18 mouse cellular contexts compared by ENCODE assay signal in genomic region chr1:135771573-135771970, GRCm38 (mm10). TPM values are rescaled to one million over a fixed set of nuclear protein-coding genes. Genes with fewer than 3 reads are reported as not detected.
A peak's percentile ranks its signal among the peaks of the same experiment; 100 is the strongest.
DNase-seq lines count a peak whose midpoint lies in the region; ATAC-seq and TF ChIP-seq lines count a peak whose summit lies in the region.
"Had no signal": no experiment of that assay in that cellular context is flagged by ENCODE, and none has a peak within 500 bp of the region (broad histone marks: within the 10 kb centered on the region; RNA-seq: fewer than 3 reads in every experiment).

No protein-coding gene starts in this region.

- no peak overlapping the region for H3K9ac ChIP-seq in heart, embryonic 15.5 days
- no peak overlapping the region for H3K9ac ChIP-seq in stomach, postnatal 0 days (ENCODE audit: low read length)
- H3K9ac ChIP-seq: liver, embryonic 15.5 days; midbrain, embryonic 12.5 days had no signal

- no peak for DNase-seq in heart, postnatal 4 days
- DNase-seq in ZHBTc4 (ENCODE audit: low read depth, low spot score): peak; percentile 62
- DNase-seq in stomach, postnatal 0 days (ENCODE audit: low spot score): no peak
- DNase-seq in layer of hippocampus, postnatal 10 days (ENCODE audit: low spot score in 2 of 2): no peak
- no peak for DNase-seq in urinary bladder, postnatal 36 days (ENCODE audit: low spot score in 2 of 2)
- DNase-seq: cerebellum, adult 8-10 months; thymus, adult 2 months had no signal

- no peak overlapping the region for H3K4me3 ChIP-seq in heart, embryonic 15.5 days
- peak overlapping the region; percentile 59 for H3K4me3 ChIP-seq in megakaryocyte, embryonic 14.5 days (replicated peaks)
- H3K4me3 ChIP-seq in stomach, postnatal 0 days (ENCODE audit: low read depth, low read length): no peak overlapping the region
- H3K4me3 ChIP-seq: erythroblast, embryonic 14.5 days; layer of hippocampus, adult 2 months; left cerebral cortex, adult 2 months; limb, embryonic 12.5 days; liver, embryonic 15.5 days; midbrain, embryonic 12.5 days had no signal

- H3K36me3 ChIP-seq in heart, embryonic 15.5 days: peaks cover 15% of the 10 kb centered on the region; the same call in 1 of the 2 replicates
- H3K36me3 ChIP-seq in megakaryocyte, embryonic 14.5 days (replicated peaks; ENCODE audit: low read length): peaks cover 45% of the 10 kb centered on the region
- peaks cover 6% of the 10 kb centered on the region; the same call in 1 of the 2 replicates for H3K36me3 ChIP-seq in stomach, postnatal 0 days (ENCODE audit: control insufficient read depth, insufficient read depth, low read length)
- H3K36me3 ChIP-seq: liver, embryonic 15.5 days had no signal

- 66% methylated on average over 8 of the region's 8 CpGs for whole genome bisulfite sequencing in heart, embryonic 15.5 days
- 54% methylated on average over 8 of the region's 8 CpGs for WGBS in stomach, postnatal 0 days

- no peaks in the 10 kb centered on the region for H3K27me3 ChIP-seq in heart, embryonic 15.5 days
- peaks cover 8% of the 10 kb centered on the region for H3K27me3 ChIP-seq in megakaryocyte, embryonic 14.5 days (replicated peaks)
- no peaks in the 10 kb centered on the region for H3K27me3 ChIP-seq in stomach, postnatal 0 days (ENCODE audit: control insufficient read depth, insufficient read depth, low read length)
- H3K27me3 ChIP-seq: limb, embryonic 12.5 days had no signal

- ATAC-seq in heart, embryonic 15.5 days (replicated peaks; ENCODE audit: insufficient number of reproducible peaks, insufficient read depth, low FRiP score, low read depth): no peak
- no peak for ATAC-seq in megakaryocyte, adult 5-6 weeks (ENCODE audit: poor library complexity, severe bottlenecking)
- ATAC-seq in stomach, postnatal 0 days (ENCODE audit: low FRiP score, low TSS enrichment): no peak
- ATAC-seq: forebrain, embryonic 16.5 days had no signal

- H3K4me1 ChIP-seq in heart, embryonic 15.5 days (replicated peaks): peaks cover 56% of the 10 kb centered on the region
- peaks cover 87% of the 10 kb centered on the region for H3K4me1 ChIP-seq in megakaryocyte, embryonic 14.5 days
- H3K4me1 ChIP-seq in stomach, postnatal 0 days (replicated peaks; ENCODE audit: control insufficient read depth, insufficient read depth): peaks cover 2% of the 10 kb centered on the region

- TF ChIP-seq CTCF in stomach, postnatal 0 days (IDR thresholded peaks at IDR 0.05; ENCODE audit: low read depth): no peak

- H3K4me2 ChIP-seq in heart, embryonic 15.5 days: no peak overlapping the region
- H3K4me2 ChIP-seq in stomach, postnatal 0 days (replicated peaks; ENCODE audit: low read depth): no peak overlapping the region
- H3K4me2 ChIP-seq: limb, embryonic 12.5 days; liver, embryonic 15.5 days; midbrain, embryonic 12.5 days had no signal

- no peaks in the 10 kb centered on the region for H3K9me3 ChIP-seq in heart, embryonic 15.5 days (replicated peaks)
- H3K9me3 ChIP-seq in megakaryocyte, embryonic 14.5 days: no peaks in the 10 kb centered on the region
- H3K9me3 ChIP-seq in stomach, postnatal 0 days (ENCODE audit: control insufficient read depth, low read length): no peaks in the 10 kb centered on the region
- H3K9me3 ChIP-seq: limb, embryonic 12.5 days; liver, embryonic 15.5 days; midbrain, embryonic 12.5 days had no signal

- TF ChIP-seq EP300 in stomach, postnatal 0 days (optimal IDR thresholded peaks at IDR 0.05): no peak

- peak overlapping the region; percentile 65 for H3K27ac ChIP-seq in heart, embryonic 15.5 days
- H3K27ac ChIP-seq in stomach, postnatal 0 days (replicated peaks): peak overlapping the region; percentile 87
- H3K27ac ChIP-seq: layer of hippocampus, adult 2 months; left cerebral cortex, adult 2 months; limb, embryonic 12.5 days; liver, embryonic 15.5 days; midbrain, embryonic 12.5 days had no signal

RNA-seq across cellular contexts. Expression of gene Phlda3, which starts 5.7 kb away (rescaled TPM):
- polyA plus RNA-seq in heart, embryonic 15.5 days (2015; fragmentation: Nextera tagmentation; extraction: Ambion mirVana): 70.5 and 85.0 TPM in 2 replicates
- 10 to 100 TPM; 40.7 to 43.8 TPM for total RNA-seq in heart, postnatal 4 days (2021)
- 104 and 232 TPM in 2 replicates for polyA plus RNA-seq in megakaryocyte, embryonic 14.5 days (2012; ENCODE audit: insufficient read depth, low replicate concordance)
- 0.75 TPM in 1 of 2 replicates, not detected in the other for total RNA-seq in megakaryocyte, adult 5-6 weeks (2015)
- total RNA-seq in megakaryocyte, adult 5-6 weeks (2017): 0.22 and 1.2 TPM in 2 replicates
- 91.1 and 92.2 TPM in 2 replicates for polyA plus RNA-seq in stomach, postnatal 0 days (2015; fragmentation: Nextera tagmentation; extraction: Ambion mirVana)
- 10 to 100 TPM; 12.3 to 12.7 TPM for total RNA-seq in layer of hippocampus, postnatal 10 days (2021)

RNA-seq across cellular contexts. Expression of gene Tnni1, which starts 7.7 kb away (rescaled TPM):
- 3,693 and 4,133 TPM in 2 replicates for polyA plus RNA-seq in heart, embryonic 15.5 days (2015; fragmentation: Nextera tagmentation; extraction: Ambion mirVana)
- total RNA-seq in heart, postnatal 4 days (2021): 1,000 to 10,000 TPM; 2,021 to 2,289 TPM
- 0.82 TPM in 1 of 2 replicates, not detected in the other for polyA plus RNA-seq in megakaryocyte, embryonic 14.5 days (2012; ENCODE audit: insufficient read depth, low replicate concordance)
- 0.36 and 0.45 TPM in 2 replicates for total RNA-seq in megakaryocyte, adult 5-6 weeks (2015)
- not detected in 2 replicates for total RNA-seq in megakaryocyte, adult 5-6 weeks (2017)
- polyA plus RNA-seq in stomach, postnatal 0 days (2015; fragmentation: Nextera tagmentation; extraction: Ambion mirVana): 4.2 and 6.8 TPM in 2 replicates
- not detected for total RNA-seq in layer of hippocampus, postnatal 10 days (2021)
- total RNA-seq: adrenal gland, adult 2 months had no signal
- polyA plus RNA-seq: erythroblast, embryonic 14.5 days; forebrain, embryonic 16.5 days had no signal

RNA-seq across cellular contexts. Expression of gene Lad1, which starts 46.8 kb away (rescaled TPM):
- 3.2 and 5.8 TPM in 2 replicates for polyA plus RNA-seq in heart, embryonic 15.5 days (2015; fragmentation: Nextera tagmentation; extraction: Ambion mirVana)
- 10 to 100 TPM in 1 of 2 experiments, 1 to 10 TPM in 1; 7.3 to 10.3 TPM for total RNA-seq in heart, postnatal 4 days (2021)
- polyA plus RNA-seq in megakaryocyte, embryonic 14.5 days (2012; ENCODE audit: insufficient read depth, low replicate concordance): 0.07 TPM in 1 of 2 replicates, not detected in the other
- not detected in 2 replicates for total RNA-seq in megakaryocyte, adult 5-6 weeks (2015)
- not detected in 2 replicates for total RNA-seq in megakaryocyte, adult 5-6 weeks (2017)
- 128 and 140 TPM in 2 replicates for polyA plus RNA-seq in stomach, postnatal 0 days (2015; fragmentation: Nextera tagmentation; extraction: Ambion mirVana)
- total RNA-seq in layer of hippocampus, postnatal 10 days (2021): 1 to 10 TPM in 1 of 2 experiments, under 1 TPM in 1; 0.64 to 1.1 TPM
- polyA plus RNA-seq: erythroblast, embryonic 14.5 days had no signal

RNA-seq across cellular contexts. Expression of gene Csrp1, which starts 51.7 kb away (rescaled TPM):
- 149 and 169 TPM in 2 replicates for polyA plus RNA-seq in heart, embryonic 15.5 days (2015; fragmentation: Nextera tagmentation; extraction: Ambion mirVana)
- 100 to 1,000 TPM; 262 to 267 TPM for total RNA-seq in heart, postnatal 4 days (2021)
- 55.5 and 121 TPM in 2 replicates for polyA plus RNA-seq in megakaryocyte, embryonic 14.5 days (2012; ENCODE audit: insufficient read depth, low replicate concordance)
- 86.2 and 87.6 TPM in 2 replicates for total RNA-seq in megakaryocyte, adult 5-6 weeks (2015)
- total RNA-seq in megakaryocyte, adult 5-6 weeks (2017): 99.9 and 100 TPM in 2 replicates
- polyA plus RNA-seq in stomach, postnatal 0 days (2015; fragmentation: Nextera tagmentation; extraction: Ambion mirVana): 418 and 496 TPM in 2 replicates
- total RNA-seq in layer of hippocampus, postnatal 10 days (2021): 10 to 100 TPM; 82.2 to 91.4 TPM

Comparison
In these comparisons a context has a peak if more than half of its experiments do, and no peak if none do; other contexts are left out.
1. RNA of gene Phlda3, which starts 5.7 kb away (total RNA-seq): 40.7 to 43.8 TPM in heart, postnatal 4 days and 12.3 to 12.7 TPM in layer of hippocampus, postnatal 10 days; 0.22 to 1.2 TPM in megakaryocyte, adult 5-6 weeks; every median in the first group is over 4 times any median in the second.
2. RNA of gene Tnni1, which starts 7.7 kb away (total RNA-seq): 2,021 to 2,289 TPM in heart, postnatal 4 days; 0.36 to 0.45 TPM in megakaryocyte, adult 5-6 weeks and not detected in layer of hippocampus, postnatal 10 days; every median in the first group is over 1,000 times any median in the second.
3. RNA of gene Lad1, which starts 46.8 kb away (total RNA-seq): 7.3 to 10.3 TPM in heart, postnatal 4 days; 0.64 to 1.1 TPM in layer of hippocampus, postnatal 10 days and not detected in megakaryocyte, adult 5-6 weeks; every median in the first group is over 4 times any median in the second.